Mouse (Mus musculus): ENCODE measurements around the gene Grk1. TPM values are rescaled to one million over a fixed set of nuclear protein-coding genes. Genes with fewer than 3 reads are reported as not detected.
A peak's percentile ranks its signal among the peaks of the same experiment; 100 is the strongest.

Grk1 gene
- polyA plus RNA-seq, 1 experiment from 2014 or later, result 0.01 TPM

GRCm38 (mm10) chr8:13454341-13455113 is 49.6 kb downstream of the Grk1 start:
- WGBS, result 68% methylated on average over 8 of the region's 8 CpGs
- DNase-seq (ENCODE audit: low spot score) (no peak), ATAC-seq (replicated peaks; ENCODE audit: low FRiP score, low read depth) (no peak)
- H3K9ac ChIP-seq (ENCODE audit: low read depth, low read length), result no peak overlapping the region
- H3K36me3 ChIP-seq (ENCODE audit: insufficient read depth, low read length), result no peaks in the 10 kb centered on the region
- H3K27me3 ChIP-seq (ENCODE audit: insufficient read depth, low read length), result no peaks in the 10 kb centered on the region
- H3K4me1 ChIP-seq (replicated peaks; ENCODE audit: insufficient read depth, low read length), result no peaks in the 10 kb centered on the region
- no peak overlapping the region for H3K27ac ChIP-seq
- H3K4me3 ChIP-seq (replicated peaks; ENCODE audit: low read depth, low read length), result no peak overlapping the region
- H3K9me3 ChIP-seq (replicated peaks; ENCODE audit: low read length), result no peaks in the 10 kb centered on the region
- no peak overlapping the region for H3K4me2 ChIP-seq (ENCODE audit: low read length)
- TF ChIP-seq CTCF (IDR thresholded peaks at IDR 0.05; ENCODE audit: low read depth), result no peak

DNA sequence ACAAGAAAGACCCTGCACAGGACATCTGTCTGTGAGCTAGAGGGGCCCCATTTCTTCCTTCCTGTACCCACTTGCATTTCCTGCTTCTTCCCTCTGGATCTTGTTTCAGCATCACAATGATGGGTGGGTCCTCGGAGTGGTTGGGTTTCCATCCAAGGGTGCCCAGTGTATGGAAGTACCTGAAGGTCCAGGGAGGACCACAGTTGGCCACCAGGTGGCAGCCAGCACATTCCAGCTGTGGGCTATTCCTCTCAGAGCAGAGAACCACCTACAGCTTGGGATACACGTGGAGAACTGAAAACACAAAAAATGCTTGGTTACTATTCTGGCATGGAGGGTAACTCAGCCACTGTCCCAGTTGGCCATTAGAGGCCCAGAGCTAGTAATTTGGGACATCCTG is 50.4 kb downstream of the Grk1 start:
- Histone ChIP-seq H3K4me3 (replicated peaks; ENCODE audit: low read depth, low read length) (no peak overlapping the region), H3K27me3 (ENCODE audit: insufficient read depth, low read length) (no peaks in the 10 kb centered on the region), H3K4me2 (ENCODE audit: low read length) (no peak overlapping the region), H3K9me3 (replicated peaks; ENCODE audit: low read length) (no peaks in the 10 kb centered on the region), H3K9ac (ENCODE audit: low read depth, low read length) (no peak overlapping the region), H3K27ac (no peak overlapping the region), H3K4me1 (replicated peaks; ENCODE audit: insufficient read depth, low read length) (no peaks in the 10 kb centered on the region), H3K36me3 (ENCODE audit: insufficient read depth, low read length) (no peaks in the 10 kb centered on the region)
- TF ChIP-seq CTCF (IDR thresholded peaks at IDR 0.05; ENCODE audit: low read depth), result peak; percentile 89
- ATAC-seq (replicated peaks; ENCODE audit: low FRiP score, low read depth) (peak; percentile 58), DNase-seq (ENCODE audit: low spot score) (peak; percentile 59)
- 13% methylated on average over 2 of the region's 2 CpGs for WGBS

- Histone ChIP-seq H3K4me2 (ENCODE audit: low read length) (no peak overlapping the region), H3K9ac (ENCODE audit: low read depth, low read length) (no peak overlapping the region), H3K4me1 (replicated peaks; ENCODE audit: insufficient read depth, low read length) (peaks cover 5% of the 10 kb centered on the region; the same call in 1 of the 2 replicates), H3K27ac (no peak overlapping the region), H3K36me3 (ENCODE audit: insufficient read depth, low read length) (no peaks in the 10 kb centered on the region), H3K9me3 (replicated peaks; ENCODE audit: low read length) (no peaks in the 10 kb centered on the region), H3K4me3 (replicated peaks; ENCODE audit: low read depth, low read length) (no peak overlapping the region), H3K27me3 (ENCODE audit: insufficient read depth, low read length) (no peaks in the 10 kb centered on the region)
- no peak for TF ChIP-seq CTCF (IDR thresholded peaks at IDR 0.05; ENCODE audit: low read depth)
- ATAC-seq (replicated peaks; ENCODE audit: low FRiP score, low read depth) (no peak), DNase-seq (ENCODE audit: low spot score) (no peak)
- 88% methylated on average over 4 of the region's 4 CpGs for WGBS
These were observed 54.5 kb downstream of the Grk1 start for GRCm38 (mm10) chr8:13459431-13459830.

GRCm38 (mm10) chr8:13461085-13461765 is 56.3 kb downstream of the Grk1 start:
- Histone ChIP-seq H3K27ac (no peak overlapping the region), H3K9me3 (replicated peaks; ENCODE audit: low read length) (no peaks in the 10 kb centered on the region), H3K27me3 (ENCODE audit: insufficient read depth, low read length) (no peaks in the 10 kb centered on the region), H3K4me1 (replicated peaks; ENCODE audit: insufficient read depth, low read length) (peaks cover 9% of the 10 kb centered on the region; the same call in 1 of the 2 replicates), H3K4me2 (ENCODE audit: low read length) (no peak overlapping the region), H3K4me3 (replicated peaks; ENCODE audit: low read depth, low read length) (no peak overlapping the region), H3K36me3 (ENCODE audit: insufficient read depth, low read length) (0 out of 2 replicates have a peak, but pooled peaks cover 5% of the 10 kb centered on the region), H3K9ac (ENCODE audit: low read depth, low read length) (no peak overlapping the region)
- 46% methylated on average over 17 of the region's 17 CpGs for WGBS
- ATAC-seq (replicated peaks; ENCODE audit: low FRiP score, low read depth), result no peak
- no peak for DNase-seq (ENCODE audit: low spot score)
- TF ChIP-seq CTCF (IDR thresholded peaks at IDR 0.05; ENCODE audit: low read depth), result no peak

DNA sequence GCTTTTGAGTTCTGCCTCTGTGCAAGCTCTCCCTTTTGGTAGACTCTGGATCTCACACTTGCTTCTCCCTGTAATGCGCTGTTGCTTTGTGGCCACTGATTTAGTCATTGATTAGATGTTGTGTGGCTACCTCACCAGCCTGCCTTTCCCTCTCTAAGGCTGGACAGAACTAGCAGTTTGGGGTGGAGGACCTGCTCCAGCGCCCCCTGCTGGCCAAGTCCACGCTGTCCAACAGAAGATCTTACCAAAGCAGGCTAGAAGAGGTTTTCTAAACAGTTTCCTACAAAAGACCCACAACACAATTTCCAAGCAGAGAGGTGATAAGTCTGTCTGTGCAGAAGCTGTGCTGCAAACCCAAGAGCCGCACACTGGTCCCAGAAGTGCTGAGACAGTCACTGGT is 57.0 kb downstream of the Grk1 start:
- peak; percentile 89 for TF ChIP-seq CTCF (IDR thresholded peaks at IDR 0.05; ENCODE audit: low read depth)
- DNase-seq (ENCODE audit: low spot score), result peak; percentile 76
- Histone ChIP-seq H3K9ac (ENCODE audit: low read depth, low read length) (no peak overlapping the region), H3K27ac (no peak overlapping the region), H3K9me3 (replicated peaks; ENCODE audit: low read length) (no peaks in the 10 kb centered on the region), H3K4me2 (ENCODE audit: low read length) (no peak overlapping the region), H3K4me3 (replicated peaks; ENCODE audit: low read depth, low read length) (no peak overlapping the region), H3K36me3 (ENCODE audit: insufficient read depth, low read length) (0 out of 2 replicates have a peak, but pooled peaks cover 11% of the 10 kb centered on the region), H3K27me3 (ENCODE audit: insufficient read depth, low read length) (no peaks in the 10 kb centered on the region), H3K4me1 (replicated peaks; ENCODE audit: insufficient read depth, low read length) (peaks cover 9% of the 10 kb centered on the region; the same call in 1 of the 2 replicates)
- ATAC-seq (replicated peaks; ENCODE audit: low FRiP score, low read depth), result 0 out of 2 replicates have a peak, but pooled peaks have one; percentile 30
- WGBS, result 44% methylated on average over 4 of the region's 4 CpGs

DNA sequence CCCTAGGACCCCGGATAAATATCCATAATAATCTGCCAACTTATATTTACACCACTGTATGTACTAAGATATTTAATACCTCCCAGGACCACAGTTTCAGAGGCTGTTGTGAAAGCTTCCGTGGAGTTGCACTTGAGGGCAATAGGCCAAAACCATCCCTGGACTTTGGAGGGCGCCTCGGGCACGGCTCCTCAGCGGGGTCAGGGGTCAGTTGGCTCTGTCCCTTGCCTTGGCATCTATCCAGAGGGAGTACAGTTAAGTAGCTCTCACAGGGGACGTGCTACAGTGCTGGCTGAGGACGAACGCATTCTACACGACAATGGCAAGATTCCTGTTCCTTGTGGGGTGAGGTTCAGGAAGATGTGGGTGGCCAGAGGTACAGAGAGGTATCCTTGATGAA is 57.5 kb downstream of the Grk1 start:
- no peaks in the 10 kb centered on the region for H3K27me3 ChIP-seq (ENCODE audit: insufficient read depth, low read length)
- 0 out of 2 replicates have a peak, but pooled peaks cover 11% of the 10 kb centered on the region for H3K36me3 ChIP-seq (ENCODE audit: insufficient read depth, low read length)
- no peak overlapping the region for H3K9ac ChIP-seq (ENCODE audit: low read depth, low read length)
- peak; percentile 40; the same call in 1 of the 2 replicates for ATAC-seq (replicated peaks; ENCODE audit: low FRiP score, low read depth)
- H3K4me3 ChIP-seq (replicated peaks; ENCODE audit: low read depth, low read length), result no peak overlapping the region
- WGBS, result 38% methylated on average over 10 of the region's 10 CpGs
- no peaks in the 10 kb centered on the region for H3K9me3 ChIP-seq (replicated peaks; ENCODE audit: low read length)
- TF ChIP-seq CTCF (IDR thresholded peaks at IDR 0.05; ENCODE audit: low read depth), result no peak
- DNase-seq (ENCODE audit: low spot score), result peak; percentile 21
- H3K4me2 ChIP-seq (ENCODE audit: low read length), result no peak overlapping the region
- peaks cover 9% of the 10 kb centered on the region; the same call in 1 of the 2 replicates for H3K4me1 ChIP-seq (replicated peaks; ENCODE audit: insufficient read depth, low read length)
- H3K27ac ChIP-seq, result no peak overlapping the region

Data from kidney, postnatal 0 days (tissue).